Mouse (Mus musculus) forebrain, embryonic 15.5 days (tissue): Measurements from ENCODE around the gene Mcf2l. TPM values are rescaled to one million over a fixed set of nuclear protein-coding genes. Genes with fewer than 3 reads are reported as not detected.

Experiments
- microRNA-seq: library from miRNA; unstranded; fragments of <30 nt; microRNA quantifications from one replicate; pipeline ENCODE4, GENCODE M21; 2016
- polyA plus RNA-seq: library from polyadenylated mRNA; unstranded; fragments of >200 nt; fragmentation: Nextera tagmentation; extraction: Ambion mirVana; gene quantifications from 2 replicates; pipeline ENCODE4 v1.2.1, GENCODE M21; 2015

Mcf2l gene
- polyA plus RNA-seq, 1 experiment from 2014 or later = 139 TPM

Small RNA genes within 50 kb of the gene (microRNA-seq; reads per million reads assigned to microRNA genes)
- 1.3 reads per million for gene Gm38671

Other genes with a start within 250 kb of the Mcf2l start
- gene Tubgcp3, start 201.6 kb upstream of the Mcf2l start, polyA plus RNA-seq = 42.4 and 45.3 TPM in 2 replicates
- 15.7 and 16.0 TPM in 2 replicates for gene Atp11a, start 116.8 kb upstream of the Mcf2l start, polyA plus RNA-seq
- gene F7, start 152.2 kb downstream of the Mcf2l start, polyA plus RNA-seq = 0.11 and 0.13 TPM in 2 replicates
- gene F10, start 163.5 kb downstream of the Mcf2l start, polyA plus RNA-seq = 0.26 and 0.43 TPM in 2 replicates
- gene Proz, start 187.1 kb downstream of the Mcf2l start, polyA plus RNA-seq = 1.4 and 2.0 TPM in 2 replicates
- gene Pcid2, start 231.7 kb downstream of the Mcf2l start, polyA plus RNA-seq = 51.0 and 51.4 TPM in 2 replicates
- gene Cul4a, start 231.8 kb downstream of the Mcf2l start, polyA plus RNA-seq = 68.4 and 73.8 TPM in 2 replicates